Mouse (Mus musculus): ENCODE measurements around the gene Olfr589. TPM values are rescaled to one million over a fixed set of nuclear protein-coding genes. Genes with fewer than 3 reads are reported as not detected.
"Not testable (repeated sequence)": the region's sequence is repeated elsewhere in the genome, so short reads cannot be mapped to it uniquely, and the experiment has no call there.

Olfr589 gene
- not detected in 2 replicates for polyA plus RNA-seq (2016; fragmentation: Nextera tagmentation; extraction: Ambion mirVana)

- Histone ChIP-seq H3K4me1 (no peaks in the 10 kb centered on the region), H3K27ac (replicated peaks) (no peak within 1 kb of the TSS), H3K27me3 (ENCODE audit: low read depth, poor library complexity, severe bottlenecking) (no peaks in the 10 kb centered on the region), H3K4me3 (no peak within 1 kb of the TSS), H3K36me3 (no peaks in the 10 kb centered on the region), H3K9me3 (replicated peaks) (no peaks in the 10 kb centered on the region)
- WGBS: 82% methylated on average over 2 of the region's 2 CpGs
- no peak for DNase-seq (ENCODE audit: low spot score)
Observed at GRCm38 (mm10) chr7:103156256-103156655, at the start of gene Olfr589. Olfr589 (minus strand) TSS chr7:103156356.

GRCm38 (mm10) chr7:103184503-103184902 lies 28.3 kb upstream of the Olfr589 start, which contains the start of gene Olfr592:
Olfr592 (plus strand) TSS chr7:103184803.
- 96% methylated on average over 1 of the region's 1 CpGs for WGBS
- not testable (repeated sequence) for H3K4me1 ChIP-seq; H3K36me3 ChIP-seq; H3K4me3 ChIP-seq; DNase-seq (ENCODE audit: low spot score); H3K27me3 ChIP-seq (ENCODE audit: low read depth, poor library complexity, severe bottlenecking); H3K27ac ChIP-seq (replicated peaks); H3K9me3 ChIP-seq (replicated peaks)

- 78% methylated on average over 1 of the region's 1 CpGs for WGBS
- no peak within 1 kb of the TSS for H3K4me3 ChIP-seq
- no peaks in the 10 kb centered on the region for H3K4me1 ChIP-seq
- H3K36me3 ChIP-seq: no peaks in the 10 kb centered on the region
- H3K27ac ChIP-seq (replicated peaks): no peak within 1 kb of the TSS
- peaks cover 3% of the 10 kb centered on the region; the same call in 1 of the 2 replicates for H3K9me3 ChIP-seq (replicated peaks)
- DNase-seq (ENCODE audit: low spot score): no peak
- H3K27me3 ChIP-seq (ENCODE audit: low read depth, poor library complexity, severe bottlenecking): no peaks in the 10 kb centered on the region
Observed at GRCm38 (mm10) chr7:103178240-103178639, 22.1 kb upstream of the Olfr589 start, which contains the start of gene Olfr591. Olfr591 (minus strand) TSS chr7:103178340.

GRCm38 (mm10) chr7:103169697-103170096 lies 13.5 kb upstream of the Olfr589 start:
- Histone ChIP-seq H3K36me3 (no peaks in the 10 kb centered on the region), H3K27ac (replicated peaks) (no peak overlapping the region), H3K4me3 (no peak overlapping the region), H3K9me3 (replicated peaks) (no peaks in the 10 kb centered on the region), H3K4me1 (no peaks in the 10 kb centered on the region), H3K27me3 (ENCODE audit: low read depth, poor library complexity, severe bottlenecking) (no peaks in the 10 kb centered on the region)
- WGBS: 82% methylated on average over 5 of the region's 5 CpGs
- no peak for DNase-seq (ENCODE audit: low spot score)

- Histone ChIP-seq H3K27ac (replicated peaks) (no peak within 1 kb of the TSS), H3K4me3 (no peak within 1 kb of the TSS), H3K4me1 (no peaks in the 10 kb centered on the region), H3K36me3 (no peaks in the 10 kb centered on the region), H3K9me3 (replicated peaks) (no peaks in the 10 kb centered on the region), H3K27me3 (ENCODE audit: low read depth, poor library complexity, severe bottlenecking) (no peaks in the 10 kb centered on the region)
- DNase-seq (ENCODE audit: low spot score): no peak
- WGBS: 89% methylated on average over 1 of the region's 1 CpGs
Observed at GRCm38 (mm10) chr7:103140579-103140978, 15.6 kb downstream of the Olfr589 start, which contains the start of gene Olfr588-ps1. Olfr588-ps1 (plus strand) TSS chr7:103140879.

GRCm38 (mm10) chr7:103125538-103125937 lies 30.6 kb downstream of the Olfr589 start, which contains the start of gene Olfr586:
Olfr586 (minus strand) TSS chr7:103125638.
- H3K4me1 ChIP-seq: no peaks in the 10 kb centered on the region
- H3K36me3 ChIP-seq: no peaks in the 10 kb centered on the region
- DNase-seq (ENCODE audit: low spot score): no peak
- no peaks in the 10 kb centered on the region for H3K9me3 ChIP-seq (replicated peaks)
- H3K27ac ChIP-seq (replicated peaks): no peak within 1 kb of the TSS
- no peak within 1 kb of the TSS for H3K4me3 ChIP-seq
- 91% methylated on average over 3 of the region's 3 CpGs for WGBS
- no peaks in the 10 kb centered on the region for H3K27me3 ChIP-seq (ENCODE audit: low read depth, poor library complexity, severe bottlenecking)

- H3K4me3 ChIP-seq: no peak overlapping the region
- no peaks in the 10 kb centered on the region for H3K4me1 ChIP-seq
- 52% methylated on average over 3 of the region's 3 CpGs for WGBS
- H3K9me3 ChIP-seq (replicated peaks): no peaks in the 10 kb centered on the region
- no peaks in the 10 kb centered on the region for H3K36me3 ChIP-seq
- no peak overlapping the region for H3K27ac ChIP-seq (replicated peaks)
- no peak for DNase-seq (ENCODE audit: low spot score)
- H3K27me3 ChIP-seq (ENCODE audit: low read depth, poor library complexity, severe bottlenecking): no peaks in the 10 kb centered on the region
Observed at GRCm38 (mm10) chr7:103119406-103119805, 36.8 kb downstream of the Olfr589 start.

Other genes starting within 250 kb of the Olfr589 start
- not detected in 2 replicates for gene Olfr571, start 238.8 kb downstream of the Olfr589 start, polyA plus RNA-seq (2016; fragmentation: Nextera tagmentation; extraction: Ambion mirVana)
- not detected in 2 replicates for gene Olfr572, start 231.9 kb downstream of the Olfr589 start, polyA plus RNA-seq (2016; fragmentation: Nextera tagmentation; extraction: Ambion mirVana)
- not detected in 2 replicates for gene Olfr573-ps1, start 213.8 kb downstream of the Olfr589 start, polyA plus RNA-seq (2016; fragmentation: Nextera tagmentation; extraction: Ambion mirVana)
- gene Olfr574, start 207.9 kb downstream of the Olfr589 start, polyA plus RNA-seq (2016; fragmentation: Nextera tagmentation; extraction: Ambion mirVana): not detected in 2 replicates
- not detected in 2 replicates for gene Olfr575, start 197.6 kb downstream of the Olfr589 start, polyA plus RNA-seq (2016; fragmentation: Nextera tagmentation; extraction: Ambion mirVana)
- gene Olfr576, start 193.7 kb downstream of the Olfr589 start, polyA plus RNA-seq (2016; fragmentation: Nextera tagmentation; extraction: Ambion mirVana): not detected in 2 replicates
- not detected in 2 replicates for gene Olfr577, start 180.4 kb downstream of the Olfr589 start, polyA plus RNA-seq (2016; fragmentation: Nextera tagmentation; extraction: Ambion mirVana)
- not detected in 2 replicates for gene Olfr578, start 167.0 kb downstream of the Olfr589 start, polyA plus RNA-seq (2016; fragmentation: Nextera tagmentation; extraction: Ambion mirVana)
- not detected in 2 replicates for gene Olfr582, start 118.3 kb downstream of the Olfr589 start, polyA plus RNA-seq (2016; fragmentation: Nextera tagmentation; extraction: Ambion mirVana)
- gene Olfr583, start 105.1 kb downstream of the Olfr589 start, polyA plus RNA-seq (2016; fragmentation: Nextera tagmentation; extraction: Ambion mirVana): not detected in 2 replicates
- gene Olfr584, start 74.5 kb downstream of the Olfr589 start, polyA plus RNA-seq (2016; fragmentation: Nextera tagmentation; extraction: Ambion mirVana): not detected in 2 replicates
- gene Olfr585, start 58.6 kb downstream of the Olfr589 start, polyA plus RNA-seq (2016; fragmentation: Nextera tagmentation; extraction: Ambion mirVana): not detected in 2 replicates
- not detected in 2 replicates for gene Olfr586, start 30.7 kb downstream of the Olfr589 start, polyA plus RNA-seq (2016; fragmentation: Nextera tagmentation; extraction: Ambion mirVana)
- gene Olfr588-ps1, start 15.5 kb downstream of the Olfr589 start, polyA plus RNA-seq (2016; fragmentation: Nextera tagmentation; extraction: Ambion mirVana): not detected in 2 replicates
- not detected in 2 replicates for gene Olfr591, start 22.0 kb upstream of the Olfr589 start, polyA plus RNA-seq (2016; fragmentation: Nextera tagmentation; extraction: Ambion mirVana)
- gene Olfr592, start 28.4 kb upstream of the Olfr589 start, polyA plus RNA-seq (2016; fragmentation: Nextera tagmentation; extraction: Ambion mirVana): not detected in 2 replicates
- gene Olfr593, start 55.5 kb upstream of the Olfr589 start, polyA plus RNA-seq (2016; fragmentation: Nextera tagmentation; extraction: Ambion mirVana): not detected in 2 replicates
- gene Olfr594, start 60.6 kb upstream of the Olfr589 start, polyA plus RNA-seq (2016; fragmentation: Nextera tagmentation; extraction: Ambion mirVana): not detected in 2 replicates
- not detected in 2 replicates for gene Usp17ld, start 96.1 kb upstream of the Olfr589 start, polyA plus RNA-seq (2016; fragmentation: Nextera tagmentation; extraction: Ambion mirVana)
- gene Olfr596, start 149.3 kb upstream of the Olfr589 start, polyA plus RNA-seq (2016; fragmentation: Nextera tagmentation; extraction: Ambion mirVana): not detected in 2 replicates
- gene Olfr597, start 160.0 kb upstream of the Olfr589 start, polyA plus RNA-seq (2016; fragmentation: Nextera tagmentation; extraction: Ambion mirVana): not detected in 2 replicates
- not detected in 2 replicates for gene Olfr598, start 167.2 kb upstream of the Olfr589 start, polyA plus RNA-seq (2016; fragmentation: Nextera tagmentation; extraction: Ambion mirVana)
- gene Olfr599, start 179.6 kb upstream of the Olfr589 start, polyA plus RNA-seq (2016; fragmentation: Nextera tagmentation; extraction: Ambion mirVana): not detected in 2 replicates
- gene Olfr600, start 193.3 kb upstream of the Olfr589 start, polyA plus RNA-seq (2016; fragmentation: Nextera tagmentation; extraction: Ambion mirVana): not detected in 2 replicates
- not detected in 2 replicates for gene Olfr601, start 206.3 kb upstream of the Olfr589 start, polyA plus RNA-seq (2016; fragmentation: Nextera tagmentation; extraction: Ambion mirVana)
- not detected in 2 replicates for gene Olfr603, start 229.8 kb upstream of the Olfr589 start, polyA plus RNA-seq (2016; fragmentation: Nextera tagmentation; extraction: Ambion mirVana)